Mouse (Mus musculus): Measurements from ENCODE around the gene Hoxd11.

DNA sequence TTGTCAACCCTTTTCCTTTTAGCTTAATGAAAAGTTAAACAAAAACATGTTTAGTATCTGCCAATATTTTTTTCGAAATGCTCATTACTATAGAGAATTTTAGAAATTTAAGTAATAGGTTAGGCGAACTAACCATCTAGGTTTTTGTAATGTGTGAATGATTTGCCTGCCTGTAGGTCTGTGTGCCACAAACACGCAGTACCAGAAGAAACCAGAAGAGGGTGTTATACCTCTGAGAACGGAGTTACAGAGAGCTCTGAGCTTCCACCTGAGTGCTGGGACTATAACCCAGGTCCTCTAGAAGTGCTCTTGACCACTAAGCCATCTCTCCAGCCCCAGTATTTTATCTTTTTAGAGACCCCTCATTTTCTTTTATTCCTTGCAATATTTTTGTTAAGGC, 43.9 kb upstream of the Hoxd11 start:
- TF ChIP-seq CTCF (IDR thresholded peaks at IDR 0.05; ENCODE audit: low read depth, low read length): no peak
- no peak for TF ChIP-seq POLR2A (IDR thresholded peaks at IDR 0.05; ENCODE audit: insufficient read depth, low read length)
- no peak for TF ChIP-seq EP300 (IDR thresholded peaks at IDR 0.05; ENCODE audit: insufficient read depth, low read depth, low read length)
